Mouse (Mus musculus) MEL-GATA-1-ER (cell line): ENCODE measurements around the gene Jade2.
"Not testable (repeated sequence)": the region's sequence is repeated elsewhere in the genome, so short reads cannot be mapped to it uniquely, and the experiment has no call there.

Source experiments
- DNase-seq: peaks from one replicate; pipeline ENCODE4 v3.0.0-alpha.2; 2012; ENCODE audit warnings: low read depth; ENCODE audit errors: extremely low read depth

Jade2 gene

DNA sequence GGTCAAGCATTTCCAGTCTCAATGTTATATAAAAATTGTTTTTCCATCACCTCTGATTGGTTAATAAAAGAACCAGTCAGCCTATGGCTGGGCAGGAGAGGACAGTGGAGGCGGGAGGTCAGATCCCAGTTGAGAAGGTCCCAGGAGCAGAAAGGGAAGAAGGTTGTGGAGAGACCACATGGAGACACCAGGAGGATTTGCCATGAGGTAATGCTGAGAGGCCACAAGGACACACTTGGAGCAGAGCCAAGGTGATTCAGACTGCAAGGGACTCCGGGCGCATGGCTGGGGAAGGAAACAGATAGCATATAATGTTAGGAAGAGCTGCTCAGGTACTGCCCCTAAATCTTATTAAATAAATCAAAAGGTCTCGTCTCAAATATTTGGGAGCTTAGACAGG is 61.2 kb downstream of the Jade2 start:
- no peak for DNase-seq

- no peak for DNase-seq
These were observed 66.8 kb downstream of the Jade2 start for GRCm38 (mm10) chr11:51790662-51791061.

GRCm38 (mm10) chr11:51789735-51790134 is 67.7 kb downstream of the Jade2 start:
- not testable (repeated sequence) for DNase-seq

- DNase-seq, result no peak
These were observed 71.5 kb downstream of the Jade2 start for GRCm38 (mm10) chr11:51785926-51786325.

DNA sequence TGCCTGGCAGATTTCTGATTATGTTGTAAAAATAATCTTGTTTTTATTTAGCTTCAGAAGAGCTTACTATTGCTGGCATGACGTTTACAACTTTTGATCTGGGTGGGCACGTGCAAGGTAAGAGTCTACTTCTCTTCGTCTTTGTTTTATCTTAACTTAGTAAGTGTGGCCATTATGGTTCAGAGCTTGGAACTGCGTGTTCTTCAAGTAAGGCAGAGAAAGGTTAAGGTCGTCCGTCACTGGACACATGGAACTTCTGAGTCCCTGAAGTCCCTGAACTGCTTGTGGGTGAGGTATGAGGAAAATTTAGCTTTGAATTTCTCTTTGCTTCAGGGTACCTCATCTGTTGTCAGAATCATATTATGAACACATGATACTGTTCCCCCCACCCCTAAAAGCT is 74.7 kb downstream of the Jade2 start:
- DNase-seq, result no peak

DNA sequence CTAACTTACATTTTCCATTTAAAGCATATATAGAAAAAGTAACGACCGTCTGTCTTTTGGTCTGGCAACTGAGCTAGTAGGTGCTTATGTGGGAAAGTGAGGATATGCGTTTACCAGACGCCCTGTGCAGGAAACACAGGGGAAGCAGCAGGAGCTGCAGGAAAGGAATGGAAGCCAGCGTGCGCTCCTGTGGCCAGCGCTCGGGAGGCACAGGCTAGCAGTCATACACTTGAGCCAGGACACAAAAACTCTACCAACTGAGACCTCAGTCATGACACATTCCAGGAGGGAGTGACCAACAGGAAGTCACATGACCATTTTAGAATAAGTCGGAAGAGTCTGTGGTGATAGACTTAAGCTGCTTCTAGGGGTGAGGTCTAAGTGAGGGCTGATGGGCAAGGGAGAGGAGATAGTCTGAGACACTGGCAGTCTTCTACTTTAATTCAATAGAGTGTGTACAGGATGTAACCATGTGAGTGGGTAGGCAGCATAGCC is 76.6 kb downstream of the Jade2 start:
- no peak for DNase-seq

- no peak for DNase-seq
These were observed 80.0 kb downstream of the Jade2 start for GRCm38 (mm10) chr11:51777478-51777877.

DNA sequence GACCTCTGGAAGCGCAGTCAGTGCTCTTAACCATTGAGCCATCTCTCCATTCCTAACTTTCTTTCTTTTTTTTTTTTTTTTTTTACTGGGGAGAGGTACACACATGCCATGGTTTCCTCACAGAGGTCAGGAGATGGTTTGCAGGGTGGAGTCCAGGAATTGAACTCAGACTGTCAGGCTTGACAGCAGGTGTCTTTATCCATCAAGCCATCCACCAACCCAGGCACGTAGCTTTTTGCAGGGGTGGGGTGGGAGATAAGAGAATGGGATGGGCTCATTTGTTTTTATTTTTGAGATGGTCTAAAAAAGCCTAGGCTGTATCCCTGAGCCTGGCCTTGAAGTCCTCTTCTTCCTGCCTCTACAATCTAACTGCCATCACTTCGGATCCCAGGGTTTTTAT is 81.9 kb downstream of the Jade2 start:
- DNase-seq, result no peak

DNA sequence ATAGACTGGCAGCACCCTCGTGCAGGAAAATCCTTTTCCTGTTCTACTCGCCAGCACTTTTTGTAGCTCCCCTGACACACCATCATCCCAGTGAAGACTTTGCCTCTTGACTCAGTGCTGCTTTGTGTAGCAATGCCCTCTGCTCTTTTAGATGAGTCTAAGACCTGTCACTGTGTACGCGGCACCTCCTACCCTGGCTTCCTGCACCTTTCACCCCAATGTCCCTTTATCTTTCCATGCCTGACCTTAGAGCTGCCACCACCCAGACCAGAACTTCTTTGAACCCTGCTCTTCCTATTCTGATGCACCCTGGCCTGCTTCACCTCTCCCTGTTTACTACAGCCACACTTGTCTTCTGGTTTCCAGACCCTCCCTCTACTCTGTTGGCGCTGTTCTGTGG is 89.2 kb downstream of the Jade2 start:
- no peak for DNase-seq

- DNase-seq, result no peak
These were observed 89.8 kb downstream of the Jade2 start for GRCm38 (mm10) chr11:51767579-51768220.

GRCm38 (mm10) chr11:51764816-51765215 is 92.6 kb downstream of the Jade2 start:
- DNase-seq, result no peak

GRCm38 (mm10) chr11:51763955-51764354 is 93.5 kb downstream of the Jade2 start:
- DNase-seq, result no peak
